Mouse (Mus musculus): ENCODE measurements around the gene Etnk1.
"Not testable (repeated sequence)": the region's sequence is repeated elsewhere in the genome, so short reads cannot be mapped to it uniquely, and the experiment has no call there.

Etnk1 gene

GRCm38 (mm10) chr6:143166452-143167357 is at the start of gene Etnk1:
Etnk1 (plus strand) TSS chr6:143167221.
- peak; percentile 99 to 100 for DNase-seq

- DNase-seq = no peak
Measured at GRCm38 (mm10) chr6:143119325-143119724, 47.7 kb upstream of the Etnk1 start.

GRCm38 (mm10) chr6:143125721-143126120 is 41.3 kb upstream of the Etnk1 start:
- DNase-seq = no peak

GRCm38 (mm10) chr6:143129466-143129865 is 37.6 kb upstream of the Etnk1 start:
- DNase-seq = peak in 1 of 2 experiments; percentile 22

- DNase-seq = no peak
Measured at GRCm38 (mm10) chr6:143129952-143130351, 37.1 kb upstream of the Etnk1 start.

- no peak for DNase-seq
Measured at GRCm38 (mm10) chr6:143130411-143130810, 36.6 kb upstream of the Etnk1 start.

GRCm38 (mm10) chr6:143131895-143132652 is 34.9 kb upstream of the Etnk1 start:
- DNase-seq = no peak

GRCm38 (mm10) chr6:143133150-143133549 is 33.9 kb upstream of the Etnk1 start:
- DNase-seq = no peak

- no peak for DNase-seq
Measured at GRCm38 (mm10) chr6:143135097-143135496, 31.9 kb upstream of the Etnk1 start.

GRCm38 (mm10) chr6:143136688-143137087 is 30.3 kb upstream of the Etnk1 start:
- DNase-seq = no peak

GRCm38 (mm10) chr6:143137341-143137740 is 29.7 kb upstream of the Etnk1 start:
- DNase-seq = no peak

GRCm38 (mm10) chr6:143139417-143139816 is 27.6 kb upstream of the Etnk1 start:
- DNase-seq = no peak

GRCm38 (mm10) chr6:143140884-143141283 is 26.1 kb upstream of the Etnk1 start:
- no peak for DNase-seq

- DNase-seq = not testable (repeated sequence)
Measured at GRCm38 (mm10) chr6:143141624-143142592, 25.1 kb upstream of the Etnk1 start.

GRCm38 (mm10) chr6:143142861-143143260 is 24.2 kb upstream of the Etnk1 start:
- DNase-seq = no peak

- no peak for DNase-seq
Measured at GRCm38 (mm10) chr6:143143321-143143720, 23.7 kb upstream of the Etnk1 start.

GRCm38 (mm10) chr6:143143775-143144273 is 23.2 kb upstream of the Etnk1 start:
- no peak for DNase-seq

- no peak for DNase-seq
Measured at GRCm38 (mm10) chr6:143144556-143144955, 22.5 kb upstream of the Etnk1 start.

GRCm38 (mm10) chr6:143145051-143145450 is 22.0 kb upstream of the Etnk1 start:
- DNase-seq = no peak

GRCm38 (mm10) chr6:143146756-143147155 is 20.3 kb upstream of the Etnk1 start:
- peak; percentile 75 to 86 for DNase-seq

GRCm38 (mm10) chr6:143148868-143149267 is 18.2 kb upstream of the Etnk1 start:
- DNase-seq = no peak

GRCm38 (mm10) chr6:143149766-143150291 is 17.2 kb upstream of the Etnk1 start:
- no peak for DNase-seq

Measured in thymus, postnatal 36 days (tissue).